22 mouse cellular contexts compared by ENCODE assay signal in the genomic region with DNA sequence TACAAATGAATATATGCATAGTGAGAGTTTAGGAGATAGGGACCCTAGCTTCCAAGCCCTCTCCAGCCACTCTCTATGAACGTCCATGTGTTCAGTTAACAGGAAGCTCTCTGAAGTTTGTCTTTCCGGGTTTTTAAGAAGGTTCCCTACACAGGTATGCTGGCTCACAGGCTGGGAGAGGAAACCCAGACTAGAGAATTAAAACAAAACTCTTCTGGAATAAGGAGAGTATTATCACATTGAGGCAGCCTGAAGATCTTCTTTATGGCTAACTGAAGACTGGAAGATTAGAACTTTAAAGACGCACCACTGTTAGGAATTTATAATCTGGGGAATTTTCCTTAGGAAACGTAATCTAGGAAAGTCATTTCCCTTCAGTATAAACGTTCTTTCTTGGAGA. TPM values are rescaled to one million over a fixed set of nuclear protein-coding genes. Genes with fewer than 3 reads are reported as not detected.
DNase-seq lines count a peak whose midpoint lies in the region; ATAC-seq and TF ChIP-seq lines count a peak whose summit lies in the region.
"Had no signal": no experiment of that assay in that cellular context is flagged by ENCODE, and none has a peak within 500 bp of the region (broad histone marks: within the 10 kb centered on the region; RNA-seq: fewer than 3 reads in every experiment).

No protein-coding gene starts in this region.

- no peak for TF ChIP-seq POLR2A in MEL (IDR thresholded peaks at IDR 0.05; ENCODE audit: control insufficient read depth in 1 of 2, insufficient read depth in 1 of 2, low read depth in 1 of 2, low read length in 2 of 2, poor library complexity in 1 of 2)

- no peak for TF ChIP-seq CTCF in MEL (IDR thresholded peaks at IDR 0.05 in 2 of 3, conservative IDR thresholded peaks at IDR 0.05 in 1 of 3; ENCODE audit: control insufficient read depth in 1 of 3, insufficient read depth in 1 of 3, low read depth in 2 of 3, low read length in 3 of 3, poor library complexity in 1 of 3, severe bottlenecking in 1 of 3)
- TF ChIP-seq CTCF in liver, postnatal 0 days (IDR thresholded peaks at IDR 0.05; ENCODE audit: low read depth) = no peak
- TF ChIP-seq CTCF in hindbrain, postnatal 0 days (IDR thresholded peaks at IDR 0.05; ENCODE audit: low read depth) = no peak

- H3K36me3 ChIP-seq in liver, embryonic 11.5 days (ENCODE audit: control insufficient read depth, insufficient read depth, low read length) = no peaks in the 10 kb centered on the region
- H3K36me3 ChIP-seq in MEL (ENCODE audit: control insufficient read depth in 1 of 2, insufficient read depth in 2 of 2, low read length in 2 of 2) = peaks cover 0 to 16% of the 10 kb centered on the region in 2 experiments; a peak in 2 of 4 replicates
- H3K36me3 ChIP-seq in liver, embryonic 13.5 days = no peaks in the 10 kb centered on the region
- no peaks in the 10 kb centered on the region for H3K36me3 ChIP-seq in liver, postnatal 0 days (replicated peaks; ENCODE audit: insufficient read depth, low read length)
- H3K36me3 ChIP-seq in hindbrain, embryonic 11.5 days (ENCODE audit: control insufficient read depth, insufficient read depth, low read length) = no peaks in the 10 kb centered on the region
- no peaks in the 10 kb centered on the region for H3K36me3 ChIP-seq in hindbrain, postnatal 0 days (ENCODE audit: insufficient read depth, low read length)
- H3K36me3 ChIP-seq: embryonic facial prominence, embryonic 15.5 days; forebrain, embryonic 12.5 days; heart, embryonic 15.5 days had no signal

- H3K4me2 ChIP-seq in liver, embryonic 11.5 days = no peak overlapping the region; the same call in 1 of the 2 replicates
- H3K4me2 ChIP-seq in liver, embryonic 13.5 days = no peak overlapping the region
- H3K4me2 ChIP-seq in liver, postnatal 0 days (ENCODE audit: low read depth, low read length) = peak overlapping the region; percentile 63
- no peak overlapping the region for H3K4me2 ChIP-seq in hindbrain, embryonic 11.5 days (replicated peaks; ENCODE audit: low read depth, low read length)
- H3K4me2 ChIP-seq in hindbrain, postnatal 0 days (ENCODE audit: low read depth, low read length) = no peak overlapping the region
- H3K4me2 ChIP-seq: embryonic facial prominence, embryonic 15.5 days; forebrain, embryonic 12.5 days; heart, embryonic 11.5 days; heart, embryonic 15.5 days; hindbrain, embryonic 14.5 days had no signal

- no peak for DNase-seq in liver, embryonic 11.5 days (ENCODE audit: low spot score)
- DNase-seq in liver (no peak), MEL (ENCODE audit: low read depth, low spot score) (peak; percentile 55)
- DNase-seq in liver, embryonic 13.5 days = no peak
- DNase-seq in liver, postnatal 0 days = no peak
- no peak for DNase-seq in hindbrain, embryonic 11.5 days (ENCODE audit: low spot score)
- no peak for DNase-seq in left cerebral cortex, postnatal 14 days (ENCODE audit: low spot score in 2 of 2)
- no peak for DNase-seq in hindbrain, postnatal 0 days (ENCODE audit: low spot score)
- DNase-seq: adrenal gland, postnatal 10 days; cerebellum, adult 11 months; cerebellum, adult 8-10 months; cerebellum, postnatal 14 days; embryo, embryonic 11 days; gastrocnemius, postnatal 10 days; heart, postnatal 14 days had no signal

- TF ChIP-seq RAD21 in MEL (IDR thresholded peaks at IDR 0.05; ENCODE audit: low read depth, low read length) = no peak

- H3K79me2 ChIP-seq in MEL (ENCODE audit: control insufficient read depth, insufficient read depth, low read length, poor library complexity) = no peaks in the 10 kb centered on the region

- H3K27me3 ChIP-seq in liver, embryonic 11.5 days (replicated peaks; ENCODE audit: control insufficient read depth, insufficient read depth, low read length) = no peaks in the 10 kb centered on the region
- no peaks in the 10 kb centered on the region for H3K27me3 ChIP-seq in MEL (ENCODE audit: control insufficient read depth in 1 of 2, insufficient read depth in 2 of 2, low read length in 2 of 2)
- H3K27me3 ChIP-seq in liver, embryonic 13.5 days = no peaks in the 10 kb centered on the region
- no peaks in the 10 kb centered on the region for H3K27me3 ChIP-seq in liver, postnatal 0 days (ENCODE audit: insufficient read depth, low read length)
- no peaks in the 10 kb centered on the region for H3K27me3 ChIP-seq in hindbrain, embryonic 11.5 days (ENCODE audit: control insufficient read depth, insufficient read depth, low read length)
- no peaks in the 10 kb centered on the region for H3K27me3 ChIP-seq in hindbrain, postnatal 0 days (ENCODE audit: insufficient read depth, low read length)
- H3K27me3 ChIP-seq: embryonic facial prominence, embryonic 15.5 days; forebrain, embryonic 12.5 days; heart, embryonic 15.5 days had no signal

- H3K9ac ChIP-seq in liver, embryonic 11.5 days (ENCODE audit: low read depth, low read length) = no peak overlapping the region
- peak overlapping the region; percentile 52 for H3K9ac ChIP-seq in MEL (ENCODE audit: control insufficient read depth, low read depth, low read length, poor library complexity, severe bottlenecking)
- H3K9ac ChIP-seq in liver, embryonic 13.5 days = no peak overlapping the region
- H3K9ac ChIP-seq in liver, postnatal 0 days (replicated peaks) = no peak overlapping the region
- no peak overlapping the region for H3K9ac ChIP-seq in hindbrain, embryonic 11.5 days (ENCODE audit: low read depth, low read length)
- H3K9ac ChIP-seq in hindbrain, postnatal 0 days (replicated peaks; ENCODE audit: low read length) = no peak overlapping the region
- H3K9ac ChIP-seq: embryonic facial prominence, embryonic 15.5 days; forebrain, embryonic 12.5 days; heart, embryonic 15.5 days; hindbrain, embryonic 14.5 days had no signal

- H3K27ac ChIP-seq in liver, embryonic 11.5 days (ENCODE audit: low read depth, low read length) = no peak overlapping the region
- H3K27ac ChIP-seq in MEL (ENCODE audit: control insufficient read depth, low read depth, low read length) = peak overlapping the region; percentile 50
- H3K27ac ChIP-seq in liver, embryonic 13.5 days = peak overlapping the region; percentile 62
- H3K27ac ChIP-seq in liver, postnatal 0 days (ENCODE audit: low read depth) = peak overlapping the region; percentile 82
- no peak overlapping the region for H3K27ac ChIP-seq in hindbrain, embryonic 11.5 days (ENCODE audit: low read depth, low read length)
- H3K27ac ChIP-seq in hindbrain, postnatal 0 days = no peak overlapping the region
- H3K27ac ChIP-seq: embryonic facial prominence, embryonic 15.5 days; forebrain, embryonic 12.5 days; heart, adult 2 months; heart, embryonic 15.5 days; hindbrain, embryonic 14.5 days had no signal

- no peaks in the 10 kb centered on the region for H3K9me3 ChIP-seq in liver, embryonic 11.5 days (ENCODE audit: control insufficient read depth, low read length)
- H3K9me3 ChIP-seq in MEL (replicated peaks; ENCODE audit: insufficient read depth, low read length) = no peaks in the 10 kb centered on the region
- H3K9me3 ChIP-seq in liver, embryonic 13.5 days (replicated peaks) = no peaks in the 10 kb centered on the region
- no peaks in the 10 kb centered on the region for H3K9me3 ChIP-seq in liver, postnatal 0 days (ENCODE audit: low read length)
- H3K9me3 ChIP-seq in hindbrain, embryonic 11.5 days (ENCODE audit: control insufficient read depth, low read length) = no peaks in the 10 kb centered on the region
- no peaks in the 10 kb centered on the region for H3K9me3 ChIP-seq in hindbrain, postnatal 0 days (ENCODE audit: low read length)
- H3K9me3 ChIP-seq: embryonic facial prominence, embryonic 15.5 days; forebrain, embryonic 12.5 days; heart, embryonic 15.5 days had no signal

- H3K4me3 ChIP-seq in liver, embryonic 11.5 days (ENCODE audit: low read depth, low read length) = no peak overlapping the region
- peak overlapping the region; percentile 11 to 52; a peak in 3 of 4 replicates for H3K4me3 ChIP-seq in MEL (ENCODE audit: control insufficient read depth in 1 of 2, insufficient read depth in 1 of 2, low read depth in 2 of 2, low read length in 2 of 2)
- no peak overlapping the region for H3K4me3 ChIP-seq in liver, embryonic 13.5 days (replicated peaks)
- no peak overlapping the region for H3K4me3 ChIP-seq in liver, postnatal 0 days (ENCODE audit: low read depth, low read length)
- no peak overlapping the region for H3K4me3 ChIP-seq in hindbrain, embryonic 11.5 days (ENCODE audit: low read depth, low read length)
- no peak overlapping the region for H3K4me3 ChIP-seq in hindbrain, postnatal 0 days (ENCODE audit: low read length)
- H3K4me3 ChIP-seq: embryonic facial prominence, embryonic 15.5 days; forebrain, embryonic 12.5 days; heart, adult 2 months; heart, embryonic 15.5 days had no signal

- intact Hi-C loops in left cerebral cortex, postnatal 14 days (cut with DNase I) = no loop called here

- H3K4me1 ChIP-seq in liver, embryonic 11.5 days (replicated peaks; ENCODE audit: control insufficient read depth, insufficient read depth, low read length) = no peaks in the 10 kb centered on the region
- H3K4me1 ChIP-seq in MEL (ENCODE audit: control insufficient read depth in 1 of 2, insufficient read depth in 2 of 2, low read length in 2 of 2) = peaks cover 11 to 14% of the 10 kb centered on the region in 2 experiments
- H3K4me1 ChIP-seq in liver, embryonic 13.5 days (replicated peaks) = peaks cover 35% of the 10 kb centered on the region
- H3K4me1 ChIP-seq in liver, postnatal 0 days (ENCODE audit: insufficient read depth) = peaks cover 19% of the 10 kb centered on the region
- no peaks in the 10 kb centered on the region for H3K4me1 ChIP-seq in hindbrain, embryonic 11.5 days (replicated peaks; ENCODE audit: control insufficient read depth, insufficient read depth, low read length)
- no peaks in the 10 kb centered on the region for H3K4me1 ChIP-seq in hindbrain, postnatal 0 days (ENCODE audit: insufficient read depth, low read length)
- H3K4me1 ChIP-seq: forebrain, embryonic 12.5 days; heart, embryonic 15.5 days had no signal

- TF ChIP-seq EP300 in MEL (IDR thresholded peaks at IDR 0.05; ENCODE audit: low read depth in 1 of 2, low read length in 2 of 2) = peak in 1 of 2 experiments; percentile 17; a peak in 1 of 4 replicates
- no peak for TF ChIP-seq EP300 in liver, postnatal 0 days (IDR thresholded peaks at IDR 0.05; ENCODE audit: low read depth)

- 50% methylated on average over 5 of the region's 5 CpGs for WGBS in liver, embryonic 11.5 days
- 35% methylated on average over 5 of the region's 5 CpGs for WGBS in liver, embryonic 13.5 days (ENCODE audit: insufficient replicate concordance)
- WGBS in liver, postnatal 0 days (ENCODE audit: insufficient replicate concordance) = 38% methylated on average over 5 of the region's 5 CpGs
- WGBS in hindbrain, embryonic 11.5 days = 79% methylated on average over 5 of the region's 5 CpGs
- 82% methylated on average over 5 of the region's 5 CpGs for WGBS in hindbrain, postnatal 0 days

- 0 out of 2 replicates have a peak, but pooled peaks have one; percentile 25 for ATAC-seq in liver, embryonic 11.5 days (replicated peaks; ENCODE audit: low FRiP score)
- ATAC-seq in liver, embryonic 13.5 days (ENCODE audit: low read depth) = peak; percentile 47; the same call in 1 of the 2 replicates
- ATAC-seq in liver, postnatal 0 days = peak; percentile 15; the same call in 1 of the 2 replicates
- ATAC-seq in hindbrain, embryonic 11.5 days (ENCODE audit: low FRiP score) = no peak
- no peak for ATAC-seq in hindbrain, postnatal 0 days
- ATAC-seq: forebrain, embryonic 16.5 days had no signal

RNA-seq across cellular contexts. Expression of a gene that starts 17.8 kb away (rescaled TPM):
- polyA plus RNA-seq in liver, embryonic 11.5 days (2014; fragmentation: Nextera tagmentation; extraction: Ambion mirVana) = 261 and 281 TPM in 2 replicates
- total RNA-seq in MEL (2012; rRNA removed) = 57.5 and 86.6 TPM in 2 replicates
- polyA plus RNA-seq in MEL (2012; ENCODE audit: insufficient read depth in 1 of 2, insufficient read length in 2 of 2, low read depth in 1 of 2, low replicate concordance in 2 of 2, missing spikeins in 1 of 2) = 10 to 100 TPM; 45.9 to 51.7 TPM
- polyA plus RNA-seq in liver, embryonic 13.5 days (2015; fragmentation: Nextera tagmentation; extraction: Ambion mirVana) = 301 and 344 TPM in 2 replicates
- 285 and 286 TPM in 2 replicates for polyA plus RNA-seq in liver, postnatal 0 days (2015; fragmentation: Nextera tagmentation; extraction: Ambion mirVana)
- polyA plus RNA-seq in hindbrain, embryonic 11.5 days (2014; fragmentation: Nextera tagmentation; extraction: Ambion mirVana) = 76.5 and 83.4 TPM in 2 replicates
- 100 to 1,000 TPM; 281 to 288 TPM for total RNA-seq in left cerebral cortex, postnatal 14 days (2021)
- total RNA-seq in hindbrain, postnatal 0 days (2014; rRNA removed) = 38.9 and 44.3 TPM in 2 replicates
- polyA plus RNA-seq in hindbrain, postnatal 0 days (2015; fragmentation: Nextera tagmentation; extraction: Ambion mirVana) = 235 and 238 TPM in 2 replicates

Comparison
In these comparisons a context has a peak if more than half of its experiments do, and no peak if none do; other contexts are left out.
1. H3K27ac ChIP-seq: peak in MEL (single experiment), liver, embryonic 13.5 days (single experiment) and liver, postnatal 0 days (single experiment); none in liver, embryonic 11.5 days (single experiment), hindbrain, embryonic 11.5 days (single experiment) and hindbrain, postnatal 0 days (single experiment).
2. ATAC-seq: peak in liver, embryonic 11.5 days (single experiment), liver, embryonic 13.5 days (single experiment) and liver, postnatal 0 days (single experiment); none in hindbrain, embryonic 11.5 days (single experiment) and hindbrain, postnatal 0 days (single experiment).
3. H3K4me3 ChIP-seq: peak in MEL (2 of 2); none in liver, embryonic 11.5 days (single experiment), liver, embryonic 13.5 days (single experiment), liver, postnatal 0 days (single experiment), hindbrain, embryonic 11.5 days (single experiment) and hindbrain, postnatal 0 days (single experiment).